Mouse (Mus musculus): ENCODE results near the gene Gimap4. TPM values are rescaled to one million over a fixed set of nuclear protein-coding genes. Genes with fewer than 3 reads are reported as not detected.
A peak's percentile ranks its signal among the peaks of the same experiment; 100 is the strongest.

Gimap4 gene
- polyA plus RNA-seq, 1 experiment from 2014 or later, result 22.2 TPM

- no peaks in the 10 kb centered on the region for H3K4me1 ChIP-seq (ENCODE audit: control insufficient read depth, insufficient read depth, low read length)
- H3K9ac ChIP-seq (ENCODE audit: low read length), result no peak within 1 kb of the TSS
- ATAC-seq (ENCODE audit: insufficient read depth, low FRiP score), result no peak; the same call in 1 of the 2 replicates
- 0 out of 2 replicates have a peak within 1 kb of the TSS, but pooled peaks have one; percentile 3 for H3K4me2 ChIP-seq (ENCODE audit: low read depth, low read length)
- no peaks in the 10 kb centered on the region for H3K36me3 ChIP-seq (ENCODE audit: control insufficient read depth, insufficient read depth, low read length)
- WGBS, result 40% methylated on average over 3 of the region's 3 CpGs
- H3K27me3 ChIP-seq (ENCODE audit: control insufficient read depth, insufficient read depth, low read length), result no peaks in the 10 kb centered on the region
- H3K27ac ChIP-seq (ENCODE audit: low read length), result no peak within 1 kb of the TSS
- no peak within 1 kb of the TSS for H3K4me3 ChIP-seq (replicated peaks; ENCODE audit: low read length)
- no peaks in the 10 kb centered on the region for H3K9me3 ChIP-seq (replicated peaks; ENCODE audit: control insufficient read depth, low read length)
These were observed 37.4 kb upstream of the Gimap4 start, which contains the start of gene Gimap8 for GRCm38 (mm10) chr6:48646995-48647394. Gene Gimap8, plus strand, starts transcription at chr6:48647234.

GRCm38 (mm10) chr6:48647611-48648010 is 36.7 kb upstream of the Gimap4 start:
- Histone ChIP-seq H3K36me3 (ENCODE audit: control insufficient read depth, insufficient read depth, low read length) (no peaks in the 10 kb centered on the region), H3K4me2 (ENCODE audit: low read depth, low read length) (0 out of 2 replicates have a peak overlapping the region, but pooled peaks have one; percentile 3)

GRCm38 (mm10) chr6:48648779-48649178 is 35.6 kb upstream of the Gimap4 start:
- Histone ChIP-seq H3K27me3 (ENCODE audit: control insufficient read depth, insufficient read depth, low read length) (no peaks in the 10 kb centered on the region), H3K36me3 (ENCODE audit: control insufficient read depth, insufficient read depth, low read length) (no peaks in the 10 kb centered on the region), H3K4me2 (ENCODE audit: low read depth, low read length) (no peak overlapping the region), H3K27ac (ENCODE audit: low read length) (no peak overlapping the region), H3K4me1 (ENCODE audit: control insufficient read depth, insufficient read depth, low read length) (no peaks in the 10 kb centered on the region), H3K4me3 (replicated peaks; ENCODE audit: low read length) (no peak overlapping the region), H3K9ac (ENCODE audit: low read length) (no peak overlapping the region), H3K9me3 (replicated peaks; ENCODE audit: control insufficient read depth, low read length) (no peaks in the 10 kb centered on the region)
- WGBS, result 85% methylated on average over 4 of the region's 4 CpGs
- no peak for ATAC-seq (ENCODE audit: insufficient read depth, low FRiP score)

More at GRCm38 (mm10) chr6:48647611-48648010, 36.7 kb upstream of the Gimap4 start:
- 66% methylated on average over 2 of the region's 2 CpGs for WGBS
- H3K4me1 ChIP-seq (ENCODE audit: control insufficient read depth, insufficient read depth, low read length), result no peaks in the 10 kb centered on the region
- H3K27me3 ChIP-seq (ENCODE audit: control insufficient read depth, insufficient read depth, low read length), result no peaks in the 10 kb centered on the region
- no peak overlapping the region for H3K9ac ChIP-seq (ENCODE audit: low read length)
- no peaks in the 10 kb centered on the region for H3K9me3 ChIP-seq (replicated peaks; ENCODE audit: control insufficient read depth, low read length)
- H3K27ac ChIP-seq (ENCODE audit: low read length), result no peak overlapping the region
- H3K4me3 ChIP-seq (replicated peaks; ENCODE audit: low read length), result no peak overlapping the region
- no peak for ATAC-seq (ENCODE audit: insufficient read depth, low FRiP score)

- Histone ChIP-seq H3K9ac (ENCODE audit: low read length) (no peak overlapping the region), H3K4me2 (ENCODE audit: low read depth, low read length) (no peak overlapping the region), H3K27me3 (ENCODE audit: control insufficient read depth, insufficient read depth, low read length) (no peaks in the 10 kb centered on the region), H3K4me1 (ENCODE audit: control insufficient read depth, insufficient read depth, low read length) (no peaks in the 10 kb centered on the region), H3K27ac (ENCODE audit: low read length) (no peak overlapping the region), H3K4me3 (replicated peaks; ENCODE audit: low read length) (no peak overlapping the region), H3K36me3 (ENCODE audit: control insufficient read depth, insufficient read depth, low read length) (no peaks in the 10 kb centered on the region), H3K9me3 (replicated peaks; ENCODE audit: control insufficient read depth, low read length) (no peaks in the 10 kb centered on the region)
- 84% methylated on average over 9 of the region's 9 CpGs for WGBS
- ATAC-seq (ENCODE audit: insufficient read depth, low FRiP score), result no peak
These were observed 34.3 kb upstream of the Gimap4 start for GRCm38 (mm10) chr6:48650041-48650440.

- Histone ChIP-seq H3K9ac (ENCODE audit: low read length) (no peak overlapping the region), H3K4me3 (replicated peaks; ENCODE audit: low read length) (no peak overlapping the region), H3K4me1 (ENCODE audit: control insufficient read depth, insufficient read depth, low read length) (no peaks in the 10 kb centered on the region), H3K4me2 (ENCODE audit: low read depth, low read length) (no peak overlapping the region), H3K9me3 (replicated peaks; ENCODE audit: control insufficient read depth, low read length) (no peaks in the 10 kb centered on the region), H3K27ac (ENCODE audit: low read length) (no peak overlapping the region), H3K27me3 (ENCODE audit: control insufficient read depth, insufficient read depth, low read length) (no peaks in the 10 kb centered on the region), H3K36me3 (ENCODE audit: control insufficient read depth, insufficient read depth, low read length) (no peaks in the 10 kb centered on the region)
- ATAC-seq (ENCODE audit: insufficient read depth, low FRiP score), result no peak
- WGBS, result 57% methylated on average over 5 of the region's 5 CpGs
These were observed 25.6 kb upstream of the Gimap4 start for GRCm38 (mm10) chr6:48658721-48659120.

GRCm38 (mm10) chr6:48664750-48665149 is 19.6 kb upstream of the Gimap4 start:
- Histone ChIP-seq H3K9me3 (replicated peaks; ENCODE audit: control insufficient read depth, low read length) (no peaks in the 10 kb centered on the region), H3K4me1 (ENCODE audit: control insufficient read depth, insufficient read depth, low read length) (no peaks in the 10 kb centered on the region), H3K36me3 (ENCODE audit: control insufficient read depth, insufficient read depth, low read length) (no peaks in the 10 kb centered on the region), H3K27ac (ENCODE audit: low read length) (no peak overlapping the region), H3K4me2 (ENCODE audit: low read depth, low read length) (no peak overlapping the region), H3K4me3 (replicated peaks; ENCODE audit: low read length) (no peak overlapping the region), H3K27me3 (ENCODE audit: control insufficient read depth, insufficient read depth, low read length) (no peaks in the 10 kb centered on the region), H3K9ac (ENCODE audit: low read length) (no peak overlapping the region)
- ATAC-seq (ENCODE audit: insufficient read depth, low FRiP score), result no peak
- WGBS, result 73% methylated on average over 4 of the region's 4 CpGs

GRCm38 (mm10) chr6:48665471-48665870 is 18.9 kb upstream of the Gimap4 start:
- Histone ChIP-seq H3K9me3 (replicated peaks; ENCODE audit: control insufficient read depth, low read length) (no peaks in the 10 kb centered on the region), H3K4me1 (ENCODE audit: control insufficient read depth, insufficient read depth, low read length) (no peaks in the 10 kb centered on the region), H3K27me3 (ENCODE audit: control insufficient read depth, insufficient read depth, low read length) (no peaks in the 10 kb centered on the region), H3K4me2 (ENCODE audit: low read depth, low read length) (no peak overlapping the region), H3K27ac (ENCODE audit: low read length) (no peak overlapping the region), H3K9ac (ENCODE audit: low read length) (no peak overlapping the region), H3K4me3 (replicated peaks; ENCODE audit: low read length) (no peak overlapping the region), H3K36me3 (ENCODE audit: control insufficient read depth, insufficient read depth, low read length) (no peaks in the 10 kb centered on the region)
- no peak for ATAC-seq (ENCODE audit: insufficient read depth, low FRiP score)
- 94% methylated on average over 9 of the region's 9 CpGs for WGBS

GRCm38 (mm10) chr6:48666159-48666586 is 18.2 kb upstream of the Gimap4 start:
- ATAC-seq (ENCODE audit: insufficient read depth, low FRiP score), result no peak
- Histone ChIP-seq H3K9ac (ENCODE audit: low read length) (no peak overlapping the region), H3K4me3 (replicated peaks; ENCODE audit: low read length) (no peak overlapping the region), H3K4me2 (ENCODE audit: low read depth, low read length) (no peak overlapping the region), H3K27me3 (ENCODE audit: control insufficient read depth, insufficient read depth, low read length) (no peaks in the 10 kb centered on the region), H3K36me3 (ENCODE audit: control insufficient read depth, insufficient read depth, low read length) (no peaks in the 10 kb centered on the region), H3K9me3 (replicated peaks; ENCODE audit: control insufficient read depth, low read length) (no peaks in the 10 kb centered on the region), H3K27ac (ENCODE audit: low read length) (no peak overlapping the region), H3K4me1 (ENCODE audit: control insufficient read depth, insufficient read depth, low read length) (no peaks in the 10 kb centered on the region)
- 26% methylated on average over 7 of the region's 7 CpGs for WGBS

- Histone ChIP-seq H3K27ac (ENCODE audit: low read length) (no peak overlapping the region), H3K9me3 (replicated peaks; ENCODE audit: control insufficient read depth, low read length) (no peaks in the 10 kb centered on the region), H3K27me3 (ENCODE audit: control insufficient read depth, insufficient read depth, low read length) (no peaks in the 10 kb centered on the region), H3K9ac (ENCODE audit: low read length) (no peak overlapping the region), H3K4me3 (replicated peaks; ENCODE audit: low read length) (no peak overlapping the region), H3K4me2 (ENCODE audit: low read depth, low read length) (no peak overlapping the region), H3K4me1 (ENCODE audit: control insufficient read depth, insufficient read depth, low read length) (no peaks in the 10 kb centered on the region), H3K36me3 (ENCODE audit: control insufficient read depth, insufficient read depth, low read length) (no peaks in the 10 kb centered on the region)
- no peak for ATAC-seq (ENCODE audit: insufficient read depth, low FRiP score)
These were observed 16.3 kb upstream of the Gimap4 start for GRCm38 (mm10) chr6:48668022-48668421.

Measured in stomach, embryonic 16.5 days (tissue).